Mouse (Mus musculus): ENCODE results near the gene Ppp4r3a. TPM values are rescaled to one million over a fixed set of nuclear protein-coding genes. Genes with fewer than 3 reads are reported as not detected.
A peak's percentile ranks its signal among the peaks of the same experiment; 100 is the strongest.

Ppp4r3a gene
- polyA plus RNA-seq, 1 experiment from 2014 or later = 36.2 TPM

DNA sequence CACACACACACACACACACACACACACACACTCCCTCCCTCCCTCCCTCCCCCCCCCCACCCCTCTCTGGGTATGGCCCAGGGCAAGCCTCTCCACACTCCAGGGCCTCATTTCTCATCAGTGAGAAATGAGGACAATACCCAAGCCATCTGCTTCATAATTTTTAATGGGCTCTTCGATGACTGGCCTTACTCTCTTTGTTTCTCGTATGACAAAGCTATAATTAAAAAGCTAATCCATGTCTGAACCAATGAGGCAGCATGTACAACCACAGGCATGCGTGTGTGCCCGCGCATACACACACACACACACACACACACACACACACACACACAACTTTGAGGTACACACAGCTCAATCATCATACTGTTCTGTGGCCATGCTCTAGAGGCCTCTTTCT is 78.5 kb downstream of the Ppp4r3a start:
- no peak overlapping the region for H3K4me2 ChIP-seq
- H3K4me1 ChIP-seq (ENCODE audit: control insufficient read depth, insufficient read depth, low read length) = peaks cover 11% of the 10 kb centered on the region
- no peak overlapping the region for H3K27ac ChIP-seq (ENCODE audit: low read depth, low read length)
- no peak for ATAC-seq (replicated peaks; ENCODE audit: insufficient number of reproducible peaks, low FRiP score, low TSS enrichment)
- H3K9me3 ChIP-seq (replicated peaks; ENCODE audit: control insufficient read depth, low read length) = no peaks in the 10 kb centered on the region
- no peaks in the 10 kb centered on the region for H3K36me3 ChIP-seq (ENCODE audit: control insufficient read depth, insufficient read depth, low read length)
- WGBS (ENCODE audit: insufficient replicate concordance) = 97% methylated on average over 5 of the region's 5 CpGs
- H3K27me3 ChIP-seq (ENCODE audit: control insufficient read depth, insufficient read depth, low read length) = peaks cover 39% of the 10 kb centered on the region
- no peak overlapping the region for H3K9ac ChIP-seq (ENCODE audit: low read depth, low read length)
- no peak overlapping the region for H3K4me3 ChIP-seq (ENCODE audit: low read depth, low read length)

DNA sequence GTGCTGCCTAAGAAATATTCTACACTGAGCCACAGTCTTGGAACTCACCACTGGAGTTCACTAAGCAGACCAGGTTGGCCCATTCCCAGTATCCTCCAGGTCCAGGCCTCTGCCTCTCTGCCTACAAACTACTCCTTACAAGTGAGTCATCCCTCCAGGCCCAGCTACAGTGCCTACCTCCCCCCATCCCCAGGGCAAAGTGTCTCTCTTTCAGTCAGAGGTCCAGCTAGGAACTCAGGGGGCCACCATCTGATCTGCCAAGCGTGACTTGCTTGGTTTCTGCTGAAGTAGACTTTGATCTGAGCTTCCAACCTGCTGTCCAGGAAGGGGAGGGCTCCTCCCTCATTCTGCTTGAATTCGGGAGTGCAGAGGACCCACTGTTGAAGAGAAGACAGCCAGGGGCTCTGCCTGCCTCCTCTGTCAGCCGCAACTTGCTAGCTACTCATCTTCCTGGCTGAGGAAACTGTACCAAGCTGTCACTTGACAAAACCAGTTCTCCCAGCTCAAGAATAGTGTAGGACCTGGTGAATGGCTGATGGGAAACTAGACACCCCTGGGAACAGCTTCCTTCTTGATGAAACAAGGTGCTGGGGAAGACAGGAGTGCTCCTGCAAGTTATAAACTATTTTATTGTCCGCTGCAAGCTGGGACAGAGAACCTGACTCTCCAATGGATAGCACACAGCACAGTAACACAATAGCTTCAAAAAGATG is 80.5 kb downstream of the Ppp4r3a start:
- Histone ChIP-seq H3K27me3 (ENCODE audit: control insufficient read depth, insufficient read depth, low read length) (peaks cover 39% of the 10 kb centered on the region), H3K27ac (ENCODE audit: low read depth, low read length) (no peak overlapping the region), H3K36me3 (ENCODE audit: control insufficient read depth, insufficient read depth, low read length) (no peaks in the 10 kb centered on the region), H3K9me3 (replicated peaks; ENCODE audit: control insufficient read depth, low read length) (no peaks in the 10 kb centered on the region), H3K4me3 (ENCODE audit: low read depth, low read length) (no peak overlapping the region), H3K9ac (ENCODE audit: low read depth, low read length) (no peak overlapping the region), H3K4me2 (no peak overlapping the region), H3K4me1 (ENCODE audit: control insufficient read depth, insufficient read depth, low read length) (peaks cover 18% of the 10 kb centered on the region)
- ATAC-seq (replicated peaks; ENCODE audit: insufficient number of reproducible peaks, low FRiP score, low TSS enrichment) = no peak
- 61% methylated on average over 4 of the region's 4 CpGs for WGBS (ENCODE audit: insufficient replicate concordance)

- no peak for ATAC-seq (replicated peaks; ENCODE audit: insufficient number of reproducible peaks, low FRiP score, low TSS enrichment)
- peaks cover 20% of the 10 kb centered on the region for H3K4me1 ChIP-seq (ENCODE audit: control insufficient read depth, insufficient read depth, low read length)
- no peak overlapping the region for H3K27ac ChIP-seq (ENCODE audit: low read depth, low read length)
- H3K4me3 ChIP-seq (ENCODE audit: low read depth, low read length) = no peak overlapping the region
- WGBS (ENCODE audit: insufficient replicate concordance) = 28% methylated on average over 7 of the region's 7 CpGs
- H3K9me3 ChIP-seq (replicated peaks; ENCODE audit: control insufficient read depth, low read length) = no peaks in the 10 kb centered on the region
- H3K36me3 ChIP-seq (ENCODE audit: control insufficient read depth, insufficient read depth, low read length) = no peaks in the 10 kb centered on the region
- no peak overlapping the region for H3K4me2 ChIP-seq
- H3K9ac ChIP-seq (ENCODE audit: low read depth, low read length) = no peak overlapping the region
- peaks cover 42% of the 10 kb centered on the region for H3K27me3 ChIP-seq (ENCODE audit: control insufficient read depth, insufficient read depth, low read length)
Observed at GRCm38 (mm10) chr12:100999061-100999954, 84.2 kb downstream of the Ppp4r3a start.

DNA sequence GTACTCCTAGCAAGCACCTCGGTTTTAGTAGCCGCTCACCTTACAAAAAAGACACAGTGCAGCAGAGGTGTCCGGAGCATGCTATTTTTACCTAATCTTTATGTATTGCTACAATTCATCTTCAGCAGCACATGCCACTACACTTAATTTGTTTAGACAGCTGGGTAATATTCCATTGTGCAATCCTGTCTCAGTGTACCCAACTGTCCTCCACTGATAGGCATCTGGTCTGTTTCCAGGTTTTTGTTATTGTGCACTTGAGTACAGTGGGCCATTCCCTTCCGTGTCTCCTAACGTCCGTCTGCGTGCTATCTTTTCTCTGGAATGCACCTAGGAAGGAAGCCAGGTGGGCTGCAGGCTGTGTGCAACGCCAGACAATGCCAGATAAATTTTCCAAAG is 84.9 kb downstream of the Ppp4r3a start:
- Histone ChIP-seq H3K27me3 (ENCODE audit: control insufficient read depth, insufficient read depth, low read length) (peaks cover 36% of the 10 kb centered on the region), H3K27ac (ENCODE audit: low read depth, low read length) (no peak overlapping the region), H3K36me3 (ENCODE audit: control insufficient read depth, insufficient read depth, low read length) (no peaks in the 10 kb centered on the region), H3K4me1 (ENCODE audit: control insufficient read depth, insufficient read depth, low read length) (peaks cover 20% of the 10 kb centered on the region), H3K9me3 (replicated peaks; ENCODE audit: control insufficient read depth, low read length) (no peaks in the 10 kb centered on the region), H3K4me2 (no peak overlapping the region), H3K9ac (ENCODE audit: low read depth, low read length) (no peak overlapping the region), H3K4me3 (ENCODE audit: low read depth, low read length) (no peak overlapping the region)
- 32% methylated on average over 8 of the region's 8 CpGs for WGBS (ENCODE audit: insufficient replicate concordance)
- no peak for ATAC-seq (replicated peaks; ENCODE audit: insufficient number of reproducible peaks, low FRiP score, low TSS enrichment)

DNA sequence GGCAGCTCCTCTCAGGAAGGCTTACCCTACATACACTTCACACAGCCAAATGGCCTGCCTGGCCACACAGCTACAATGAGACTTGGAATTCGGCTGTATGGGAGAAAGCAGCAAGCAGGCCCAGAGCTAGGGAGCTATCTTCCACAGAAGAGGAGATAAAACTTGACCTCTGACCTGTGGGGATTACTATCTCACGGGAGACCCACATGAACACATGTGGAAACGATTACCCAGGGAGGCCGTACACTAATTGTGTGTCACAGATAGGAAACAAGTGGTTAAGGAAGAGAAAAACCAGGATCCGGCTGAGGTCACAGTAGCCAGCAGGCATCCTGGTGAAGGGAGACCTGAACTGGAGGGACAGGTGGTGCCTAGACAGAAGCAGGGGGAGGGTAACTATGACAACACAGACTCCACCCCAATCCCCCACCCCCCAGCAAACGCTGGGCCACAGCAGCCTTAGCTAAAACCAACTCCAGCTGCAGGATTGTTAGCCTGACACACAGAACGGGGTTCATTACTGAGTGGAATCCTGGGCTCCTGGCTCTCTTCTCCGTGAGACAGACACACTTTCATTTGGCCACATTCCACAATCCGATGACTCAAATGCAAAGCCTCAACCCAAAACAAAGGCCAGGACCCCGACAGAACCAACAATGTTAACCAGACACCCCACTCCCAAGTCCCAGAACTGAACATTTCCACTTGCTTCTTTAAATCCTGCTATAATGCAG is 85.5 kb downstream of the Ppp4r3a start:
- WGBS (ENCODE audit: insufficient replicate concordance) = 18% methylated on average over 10 of the region's 10 CpGs
- ATAC-seq (replicated peaks; ENCODE audit: insufficient number of reproducible peaks, low FRiP score, low TSS enrichment) = peak; percentile 44; the same call in 1 of the 2 replicates
- Histone ChIP-seq H3K27me3 (ENCODE audit: control insufficient read depth, insufficient read depth, low read length) (peaks cover 30% of the 10 kb centered on the region), H3K4me2 (no peak overlapping the region), H3K27ac (ENCODE audit: low read depth, low read length) (no peak overlapping the region), H3K9me3 (replicated peaks; ENCODE audit: control insufficient read depth, low read length) (no peaks in the 10 kb centered on the region), H3K36me3 (ENCODE audit: control insufficient read depth, insufficient read depth, low read length) (no peaks in the 10 kb centered on the region), H3K4me1 (ENCODE audit: control insufficient read depth, insufficient read depth, low read length) (peaks cover 20% of the 10 kb centered on the region), H3K4me3 (ENCODE audit: low read depth, low read length) (no peak overlapping the region), H3K9ac (ENCODE audit: low read depth, low read length) (no peak overlapping the region)

- H3K36me3 ChIP-seq (ENCODE audit: control insufficient read depth, insufficient read depth, low read length) = no peaks in the 10 kb centered on the region
- H3K4me3 ChIP-seq (ENCODE audit: low read depth, low read length) = no peak overlapping the region
- H3K27ac ChIP-seq (ENCODE audit: low read depth, low read length) = no peak overlapping the region
- peaks cover 20% of the 10 kb centered on the region for H3K4me1 ChIP-seq (ENCODE audit: control insufficient read depth, insufficient read depth, low read length)
- 44% methylated on average over 5 of the region's 5 CpGs for WGBS (ENCODE audit: insufficient replicate concordance)
- no peaks in the 10 kb centered on the region for H3K9me3 ChIP-seq (replicated peaks; ENCODE audit: control insufficient read depth, low read length)
- no peak overlapping the region for H3K9ac ChIP-seq (ENCODE audit: low read depth, low read length)
- no peak overlapping the region for H3K4me2 ChIP-seq
- no peak for ATAC-seq (replicated peaks; ENCODE audit: insufficient number of reproducible peaks, low FRiP score, low TSS enrichment)
- H3K27me3 ChIP-seq (ENCODE audit: control insufficient read depth, insufficient read depth, low read length) = peaks cover 24% of the 10 kb centered on the region
Observed at GRCm38 (mm10) chr12:100996378-100996898, 87.1 kb downstream of the Ppp4r3a start.

DNA sequence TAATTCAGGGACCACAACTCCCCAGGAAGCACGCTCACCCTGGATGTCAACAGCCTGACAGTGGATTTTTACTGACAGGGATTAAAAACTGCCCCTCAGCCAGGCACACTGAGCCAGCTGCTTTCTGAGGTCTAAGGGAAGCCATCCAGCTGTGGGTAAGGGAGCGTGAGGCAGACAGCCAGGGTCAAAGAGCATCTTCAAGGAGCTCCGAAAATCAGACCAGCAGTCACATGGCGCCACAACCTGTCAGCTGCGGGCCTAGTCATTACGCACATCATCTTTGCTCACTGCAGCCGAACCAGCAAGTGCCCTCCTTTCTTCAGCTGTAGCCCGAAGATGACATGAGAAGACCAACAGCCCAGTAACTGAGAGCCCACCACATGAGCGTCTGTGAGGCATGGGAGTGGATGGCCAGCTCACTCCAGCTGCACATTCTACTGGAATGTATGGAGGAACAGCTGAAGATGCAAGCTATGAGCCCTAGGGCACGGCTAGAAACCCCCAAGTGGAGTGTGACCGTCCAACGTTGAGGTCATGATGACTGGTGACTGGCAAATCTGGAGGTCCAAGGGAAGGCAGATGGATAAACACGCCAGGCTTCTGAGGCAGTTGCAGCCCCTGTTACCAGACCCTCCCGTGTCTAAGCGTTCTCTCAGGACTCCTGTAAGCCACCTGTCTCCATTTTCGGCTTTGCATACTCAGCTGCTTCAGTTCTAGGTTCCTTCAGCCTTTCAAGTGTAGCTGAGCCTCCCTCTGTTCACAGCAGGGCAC is 87.7 kb downstream of the Ppp4r3a start:
- Histone ChIP-seq H3K4me2 (no peak overlapping the region), H3K4me3 (ENCODE audit: low read depth, low read length) (no peak overlapping the region), H3K36me3 (ENCODE audit: control insufficient read depth, insufficient read depth, low read length) (no peaks in the 10 kb centered on the region), H3K27me3 (ENCODE audit: control insufficient read depth, insufficient read depth, low read length) (peaks cover 22% of the 10 kb centered on the region), H3K9ac (ENCODE audit: low read depth, low read length) (no peak overlapping the region), H3K9me3 (replicated peaks; ENCODE audit: control insufficient read depth, low read length) (no peaks in the 10 kb centered on the region), H3K4me1 (ENCODE audit: control insufficient read depth, insufficient read depth, low read length) (peaks cover 20% of the 10 kb centered on the region), H3K27ac (ENCODE audit: low read depth, low read length) (no peak overlapping the region)
- ATAC-seq (replicated peaks; ENCODE audit: insufficient number of reproducible peaks, low FRiP score, low TSS enrichment) = no peak
- 58% methylated on average over 16 of the region's 16 CpGs for WGBS (ENCODE audit: insufficient replicate concordance)

All from heart, embryonic 11.5 days (tissue).